In the genomic region with DNA sequence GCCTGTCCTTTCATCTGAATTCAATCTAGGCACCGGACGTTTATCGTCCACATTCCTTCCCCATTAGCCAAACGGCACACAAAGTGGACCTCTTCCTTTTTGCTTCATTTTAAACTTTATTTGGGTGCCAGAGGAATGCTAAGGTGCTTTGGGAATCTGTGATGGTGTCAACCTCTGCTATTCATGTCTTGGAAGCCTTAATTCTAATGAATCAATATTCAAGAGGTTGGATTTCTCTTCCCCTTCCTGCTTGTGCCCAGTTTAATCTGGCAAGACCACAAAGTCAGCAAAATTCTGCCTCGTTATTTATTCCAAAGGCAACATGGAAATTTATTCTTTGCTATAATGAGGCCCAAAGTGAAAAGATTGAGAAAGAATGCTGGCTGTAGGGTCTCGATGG, we compare ENCODE assay signal across 25 mouse cellular contexts. TPM values are rescaled to one million over a fixed set of nuclear protein-coding genes. Genes with fewer than 3 reads are reported as not detected.
A peak's percentile ranks its signal among the peaks of the same experiment; 100 is the strongest.
DNase-seq lines count a peak whose midpoint lies in the region; ATAC-seq and TF ChIP-seq lines count a peak whose summit lies in the region.
"Had no signal": no experiment of that assay in that cellular context is flagged by ENCODE, and none has a peak within 500 bp of the region (broad histone marks: within the 10 kb centered on the region; RNA-seq: fewer than 3 reads in every experiment).

No protein-coding gene starts in this region.

- H3K27ac ChIP-seq in forebrain, embryonic 14.5 days (ENCODE audit: low read depth, low read length) = no peak overlapping the region
- H3K27ac ChIP-seq in forebrain, embryonic 11.5 days (ENCODE audit: low read depth, low read length) = no peak overlapping the region
- no peak overlapping the region for H3K27ac ChIP-seq in forebrain, embryonic 16.5 days (ENCODE audit: low read length)
- no peak overlapping the region for H3K27ac ChIP-seq in forebrain, embryonic 13.5 days
- peak overlapping the region; percentile 10; the same call in 1 of the 2 replicates for H3K27ac ChIP-seq in left cerebral cortex, adult 2 months
- peak overlapping the region; percentile 87; the same call in 1 of the 2 replicates for H3K27ac ChIP-seq in cortical plate, adult 2 months (ENCODE audit: insufficient read depth, low read length)
- H3K27ac ChIP-seq: embryonic facial prominence, embryonic 10.5 days; embryonic facial prominence, embryonic 12.5 days; forebrain, embryonic 12.5 days had no signal

- no peaks in the 10 kb centered on the region for H3K27me3 ChIP-seq in forebrain, embryonic 14.5 days (replicated peaks; ENCODE audit: control insufficient read depth, insufficient read depth, low read length)
- no peaks in the 10 kb centered on the region for H3K27me3 ChIP-seq in forebrain, embryonic 11.5 days (ENCODE audit: control insufficient read depth, insufficient read depth, low read length)
- no peaks in the 10 kb centered on the region for H3K27me3 ChIP-seq in forebrain, embryonic 16.5 days (replicated peaks; ENCODE audit: control insufficient read depth, insufficient read depth, low read length)
- H3K27me3 ChIP-seq in forebrain, embryonic 13.5 days = no peaks in the 10 kb centered on the region
- H3K27me3 ChIP-seq: CH12.LX; embryonic facial prominence, embryonic 12.5 days; forebrain, embryonic 12.5 days had no signal

- no peak overlapping the region for H3K9ac ChIP-seq in forebrain, embryonic 14.5 days (ENCODE audit: low read length)
- no peak overlapping the region for H3K9ac ChIP-seq in forebrain, embryonic 11.5 days (ENCODE audit: low read length)
- H3K9ac ChIP-seq in forebrain, embryonic 16.5 days (replicated peaks; ENCODE audit: low read depth, low read length) = no peak overlapping the region
- no peak overlapping the region for H3K9ac ChIP-seq in forebrain, embryonic 13.5 days
- H3K9ac ChIP-seq: embryonic facial prominence, embryonic 12.5 days; forebrain, embryonic 12.5 days had no signal

- H3K4me2 ChIP-seq in forebrain, embryonic 14.5 days (ENCODE audit: low read length) = no peak overlapping the region
- no peak overlapping the region for H3K4me2 ChIP-seq in forebrain, embryonic 11.5 days (ENCODE audit: low read depth, low read length, severe bottlenecking)
- H3K4me2 ChIP-seq in forebrain, embryonic 16.5 days (ENCODE audit: low read length) = no peak overlapping the region
- H3K4me2 ChIP-seq in forebrain, embryonic 13.5 days = no peak overlapping the region
- H3K4me2 ChIP-seq: embryonic facial prominence, embryonic 12.5 days; forebrain, embryonic 12.5 days had no signal

- TF ChIP-seq CTCF in left cerebral cortex, adult 2 months (IDR thresholded peaks at IDR 0.05) = no peak
- TF ChIP-seq CTCF in cortical plate, adult 2 months (IDR thresholded peaks at IDR 0.05; ENCODE audit: extremely low read depth, insufficient read depth, low read length) = no peak

- TF ChIP-seq POLR2A in cortical plate, adult 2 months (IDR thresholded peaks at IDR 0.05; ENCODE audit: extremely low read depth, insufficient read depth, low read length) = no peak

- H3K9me3 ChIP-seq in forebrain, embryonic 14.5 days (replicated peaks; ENCODE audit: control insufficient read depth, low read length) = no peaks in the 10 kb centered on the region
- no peaks in the 10 kb centered on the region for H3K9me3 ChIP-seq in forebrain, embryonic 11.5 days (ENCODE audit: control insufficient read depth, low read length)
- H3K9me3 ChIP-seq in forebrain, embryonic 16.5 days (ENCODE audit: control insufficient read depth, low read length) = no peaks in the 10 kb centered on the region
- H3K9me3 ChIP-seq in forebrain, embryonic 13.5 days (replicated peaks) = no peaks in the 10 kb centered on the region
- H3K9me3 ChIP-seq: embryonic facial prominence, embryonic 10.5 days; embryonic facial prominence, embryonic 12.5 days; forebrain, embryonic 12.5 days had no signal

- intact Hi-C loops in left cerebral cortex, adult 2 months (cut with DNase I) = loop anchor here (5.0 kb wide), 1 partner anchor 34 kb away; no protein-coding TSS in a partner anchor

- no peak overlapping the region for H3K4me3 ChIP-seq in forebrain, embryonic 14.5 days (ENCODE audit: low read depth, low read length)
- no peak overlapping the region for H3K4me3 ChIP-seq in forebrain, embryonic 11.5 days (ENCODE audit: low read depth, low read length)
- no peak overlapping the region for H3K4me3 ChIP-seq in forebrain, embryonic 16.5 days (replicated peaks; ENCODE audit: low read length)
- H3K4me3 ChIP-seq in forebrain, embryonic 13.5 days = no peak overlapping the region
- H3K4me3 ChIP-seq in left cerebral cortex, adult 2 months = peak overlapping the region; percentile 2; the same call in 1 of the 2 replicates
- no peak overlapping the region for H3K4me3 ChIP-seq in cortical plate, adult 2 months (ENCODE audit: insufficient read depth, low read length)
- H3K4me3 ChIP-seq: embryonic facial prominence, embryonic 10.5 days; embryonic facial prominence, embryonic 12.5 days; forebrain, embryonic 12.5 days had no signal

- no peaks in the 10 kb centered on the region for H3K4me1 ChIP-seq in forebrain, embryonic 14.5 days (ENCODE audit: control insufficient read depth, insufficient read depth, low read length)
- no peaks in the 10 kb centered on the region for H3K4me1 ChIP-seq in forebrain, embryonic 11.5 days (replicated peaks; ENCODE audit: control insufficient read depth, insufficient read depth, low read length)
- peaks cover 3% of the 10 kb centered on the region; the same call in 1 of the 2 replicates for H3K4me1 ChIP-seq in forebrain, embryonic 16.5 days (replicated peaks; ENCODE audit: control insufficient read depth, insufficient read depth, low read length)
- peaks cover 4% of the 10 kb centered on the region; the same call in 1 of the 2 replicates for H3K4me1 ChIP-seq in forebrain, embryonic 13.5 days
- H3K4me1 ChIP-seq in cortical plate, adult 2 months (ENCODE audit: control insufficient read depth, insufficient read depth, low read length) = no peaks in the 10 kb centered on the region
- H3K4me1 ChIP-seq: embryonic facial prominence, embryonic 12.5 days; forebrain, embryonic 12.5 days had no signal

- H3K36me3 ChIP-seq in forebrain, embryonic 14.5 days (ENCODE audit: control insufficient read depth, insufficient read depth, low read length) = no peaks in the 10 kb centered on the region
- no peaks in the 10 kb centered on the region for H3K36me3 ChIP-seq in forebrain, embryonic 11.5 days (ENCODE audit: control insufficient read depth, insufficient read depth, low read length)
- no peaks in the 10 kb centered on the region for H3K36me3 ChIP-seq in forebrain, embryonic 16.5 days (ENCODE audit: control insufficient read depth, insufficient read depth)
- no peaks in the 10 kb centered on the region for H3K36me3 ChIP-seq in forebrain, embryonic 13.5 days (ENCODE audit: poor library complexity, severe bottlenecking)
- H3K36me3 ChIP-seq: embryonic facial prominence, embryonic 10.5 days; embryonic facial prominence, embryonic 12.5 days; forebrain, embryonic 12.5 days; G1E had no signal

- 30% methylated on average over 6 of the region's 6 CpGs for WGBS in forebrain, embryonic 14.5 days
- WGBS in forebrain, embryonic 11.5 days = 72% methylated on average over 6 of the region's 6 CpGs
- WGBS in forebrain, embryonic 16.5 days = 25% methylated on average over 6 of the region's 6 CpGs
- 45% methylated on average over 6 of the region's 6 CpGs for WGBS in forebrain, embryonic 13.5 days

- no peak for ATAC-seq in forebrain, embryonic 14.5 days
- ATAC-seq in forebrain, embryonic 11.5 days (replicated peaks; ENCODE audit: low FRiP score) = no peak
- peak; percentile 72; the same call in 1 of the 2 replicates for ATAC-seq in forebrain, embryonic 16.5 days
- no peak for ATAC-seq in forebrain, embryonic 13.5 days
- ATAC-seq: CD4-positive, CD25-positive, alpha-beta regulatory T cell, adult 4 months had no signal

- DNase-seq in forebrain, embryonic 14.5 days (ENCODE audit: low spot score) = peak; percentile 25
- no peak for DNase-seq in forebrain, embryonic 11.5 days (ENCODE audit: low spot score)
- no peak for DNase-seq in left cerebral cortex, adult 2 months (ENCODE audit: extremely low spot score in 1 of 2, low spot score in 2 of 2)
- no peak for DNase-seq in left cerebral cortex, adult 11 months (ENCODE audit: low spot score)
- DNase-seq in urinary bladder, adult 2 months (ENCODE audit: low spot score) = no peak
- DNase-seq: adrenal gland, adult 2 months; adrenal gland, postnatal 10 days; adrenal gland, postnatal 25 days; B cell, adult 2 months; cerebellum, adult 11 months; cerebellum, adult 18-20 months; cerebellum, adult 8-10 months; cerebellum, adult 9-11 months; cerebellum, postnatal 14 days; cerebellum, postnatal 36 days had no signal

RNA-seq across cellular contexts. Expression of gene Slco1c1, which starts 6.7 kb away (rescaled TPM):
- polyA plus RNA-seq in forebrain, embryonic 14.5 days (2014; fragmentation: Nextera tagmentation; extraction: Ambion mirVana) = 13.5 and 19.3 TPM in 2 replicates
- polyA plus RNA-seq in forebrain, embryonic 11.5 days (2014; fragmentation: Nextera tagmentation; extraction: Ambion mirVana) = 0.39 and 1.1 TPM in 2 replicates
- 20.5 and 28.7 TPM in 2 replicates for polyA plus RNA-seq in forebrain, embryonic 16.5 days (2015; fragmentation: Nextera tagmentation; extraction: Ambion mirVana)
- polyA plus RNA-seq in forebrain, embryonic 13.5 days (2015; fragmentation: Nextera tagmentation; extraction: Ambion mirVana) = 4.7 and 5.1 TPM in 2 replicates
- total RNA-seq in left cerebral cortex, adult 2 months (2021) = 10 to 100 TPM; 49.5 to 55.0 TPM
- 55.8 and 56.1 TPM in 2 replicates for polyA plus RNA-seq in cortical plate, adult 2 months (2012; rRNA removed)
- polyA plus RNA-seq in urinary bladder, adult 2 months (2012; rRNA removed) = 0.04 and 0.10 TPM in 2 replicates
- total RNA-seq: CH12.LX; common myeloid progenitor, adult 5-6 weeks had no signal
- polyA plus RNA-seq: CD4-positive, CD25-positive, alpha-beta regulatory T cell, adult 4 months; embryonic facial prominence, embryonic 10.5 days; G1E had no signal

Comparison
In these comparisons a context has a peak if more than half of its experiments do, and no peak if none do; other contexts are left out.
1. H3K27ac ChIP-seq: peak in left cerebral cortex, adult 2 months (single experiment) and cortical plate, adult 2 months (single experiment); none in forebrain, embryonic 14.5 days (single experiment), forebrain, embryonic 11.5 days (single experiment), forebrain, embryonic 16.5 days (single experiment) and forebrain, embryonic 13.5 days (single experiment).